Mouse (Mus musculus) limb, embryonic 11.5 days (tissue): ENCODE results near the gene Ddx47. TPM values are rescaled to one million over a fixed set of nuclear protein-coding genes. Genes with fewer than 3 reads are reported as not detected.
A peak's percentile ranks its signal among the peaks of the same experiment; 100 is the strongest.

Experiments used
- ATAC-seq: fragments of 200-750 bp; cut with Nextera tagmentation; 2 replicates; pipeline ENCODE4 v1.8.0; 2017; ENCODE audit warnings: low read depth; ENCODE audit not compliant: insufficient number of reproducible peaks, low FRiP score, low TSS enrichment
- DNase-seq: peaks from one replicate; pipeline ENCODE4 v3.0.0-alpha.2; 2015; ENCODE audit warnings: low spot score
- H3K27ac ChIP-seq: fragments of 300-500 bp; sonication (generic); replicated peaks from 2 replicates; pipeline ENCODE4 v1.5.1; 2014; ENCODE audit warnings: low read depth, mild to moderate bottlenecking, low read length
- H3K27me3 ChIP-seq: fragments of 300-500 bp; sonication (generic); 2 replicates; pipeline ENCODE4 v1.6.1; 2014; ENCODE audit warnings: mild to moderate bottlenecking, low read length, mixed read lengths; ENCODE audit not compliant: control insufficient read depth, insufficient read depth
- H3K36me3 ChIP-seq: fragments of 300-500 bp; sonication (generic); 2 replicates; pipeline ENCODE4 v1.6.1; 2014; ENCODE audit warnings: mild to moderate bottlenecking, low read length, moderate library complexity, mixed read lengths; ENCODE audit not compliant: control insufficient read depth, insufficient read depth
- H3K4me1 ChIP-seq: fragments of 300-500 bp; sonication (generic); 2 replicates; pipeline ENCODE4 v1.6.1; 2014; ENCODE audit warnings: low read length, mixed read lengths; ENCODE audit not compliant: control insufficient read depth, insufficient read depth
- H3K4me2 ChIP-seq: fragments of 300-500 bp; sonication (generic); 2 replicates; pipeline ENCODE4 v1.6.1; 2014; ENCODE audit warnings: low read depth, mild to moderate bottlenecking, moderate library complexity; ENCODE audit not compliant: severe bottlenecking
- H3K4me3 ChIP-seq: fragments of 300-500 bp; sonication (generic); 2 replicates; pipeline ENCODE4 v1.5.1; 2014; ENCODE audit warnings: low read depth, low read length
- H3K9ac ChIP-seq: fragments of 300-500 bp; sonication (generic); 2 replicates; pipeline ENCODE4 v1.6.1; 2014; ENCODE audit warnings: mild to moderate bottlenecking, low read length
- H3K9me3 ChIP-seq: fragments of 300-500 bp; sonication (generic); 2 replicates; pipeline ENCODE4 v1.6.1; 2016; ENCODE audit warnings: low read length; ENCODE audit not compliant: control insufficient read depth
- WGBS: fragments of 180-500 bp; shearing (Covaris S2); extraction: QIAGEN DNeasy Blood & Tissue Kit; methylation state at CpG from one replicate; pipeline ENCODE4 v1.1.7; 2014; 5-methylcytosine and 5-hydroxymethylcytosine counted together
- polyA plus RNA-seq: library from polyadenylated mRNA; unstranded; fragments of >200 nt; fragmentation: Nextera tagmentation; extraction: Ambion mirVana; gene quantifications from 2 replicates; pipeline ENCODE4 v1.2.1, GENCODE M21; 2014

Ddx47 gene
- polyA plus RNA-seq, 1 experiment from 2014 or later: 140 TPM

GRCm38 (mm10) chr6:135021633-135022032 is 10.2 kb downstream of the Ddx47 start:
- peaks cover 28% of the 10 kb centered on the region for H3K36me3 ChIP-seq
- no peak for DNase-seq
- H3K27me3 ChIP-seq: no peaks in the 10 kb centered on the region
- H3K4me3 ChIP-seq: no peak overlapping the region
- H3K4me1 ChIP-seq: no peaks in the 10 kb centered on the region
- no peak overlapping the region for H3K27ac ChIP-seq
- ATAC-seq: no peak
- H3K4me2 ChIP-seq: no peak overlapping the region
- H3K9ac ChIP-seq: no peak overlapping the region
- 90% methylated on average over 3 of the region's 3 CpGs for WGBS
- H3K9me3 ChIP-seq: no peaks in the 10 kb centered on the region

GRCm38 (mm10) chr6:135023379-135023778 is 12.0 kb downstream of the Ddx47 start:
- Histone ChIP-seq H3K9ac (no peak overlapping the region), H3K4me2 (no peak overlapping the region), H3K27ac (no peak overlapping the region), H3K4me1 (no peaks in the 10 kb centered on the region), H3K27me3 (no peaks in the 10 kb centered on the region), H3K36me3 (peaks cover 15% of the 10 kb centered on the region), H3K4me3 (no peak overlapping the region), H3K9me3 (no peaks in the 10 kb centered on the region)
- DNase-seq (no peak), ATAC-seq (no peak)
- 93% methylated on average over 14 of the region's 14 CpGs for WGBS

- Histone ChIP-seq H3K4me3 (no peak overlapping the region), H3K27me3 (no peaks in the 10 kb centered on the region), H3K27ac (no peak overlapping the region), H3K4me1 (no peaks in the 10 kb centered on the region; the same call in 1 of the 2 replicates), H3K36me3 (peaks cover 10% of the 10 kb centered on the region), H3K9ac (no peak overlapping the region), H3K9me3 (no peaks in the 10 kb centered on the region), H3K4me2 (no peak overlapping the region)
- no peak for ATAC-seq
- 81% methylated on average over 1 of the region's 1 CpGs for WGBS
- DNase-seq: no peak
Observed at GRCm38 (mm10) chr6:135024781-135025420, 13.5 kb downstream of the Ddx47 start.

GRCm38 (mm10) chr6:135026232-135026631 is 14.8 kb downstream of the Ddx47 start:
- Histone ChIP-seq H3K4me3 (no peak overlapping the region), H3K4me2 (no peak overlapping the region), H3K4me1 (no peaks in the 10 kb centered on the region; the same call in 1 of the 2 replicates), H3K9ac (no peak overlapping the region), H3K9me3 (no peaks in the 10 kb centered on the region), H3K36me3 (peaks cover 7% of the 10 kb centered on the region), H3K27ac (no peak overlapping the region), H3K27me3 (no peaks in the 10 kb centered on the region)
- ATAC-seq (no peak), DNase-seq (peak; percentile 23)
- WGBS: 4% methylated on average over 3 of the region's 3 CpGs

- Histone ChIP-seq H3K9ac (no peak overlapping the region), H3K36me3 (peaks cover 2% of the 10 kb centered on the region; the same call in 1 of the 2 replicates), H3K4me2 (no peak overlapping the region), H3K27me3 (no peaks in the 10 kb centered on the region), H3K9me3 (no peaks in the 10 kb centered on the region), H3K4me3 (no peak overlapping the region), H3K27ac (no peak overlapping the region), H3K4me1 (no peaks in the 10 kb centered on the region; the same call in 1 of the 2 replicates)
- ATAC-seq (no peak), DNase-seq (no peak)
- WGBS: 83% methylated on average over 2 of the region's 2 CpGs
Observed at GRCm38 (mm10) chr6:135026755-135027154, 15.3 kb downstream of the Ddx47 start.

DNA sequence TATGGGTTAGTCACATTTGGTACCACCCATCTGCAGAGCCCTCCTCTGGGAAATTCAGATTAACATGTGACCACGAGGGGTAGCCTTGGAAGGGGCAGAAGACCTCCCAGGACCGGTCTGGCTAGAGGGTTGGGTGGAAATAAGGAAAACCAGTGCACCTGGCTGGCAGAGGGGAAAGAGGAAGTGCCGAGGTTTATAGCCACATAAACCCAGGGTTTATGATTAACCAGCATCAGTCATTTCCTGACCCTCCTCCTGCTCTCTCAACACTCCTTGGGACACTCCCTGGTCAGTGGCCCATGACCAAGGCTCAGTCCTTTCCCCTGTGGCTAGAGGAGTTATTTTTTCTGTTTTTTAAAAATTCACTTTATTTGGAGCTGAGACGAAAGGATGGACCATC is 17.8 kb downstream of the Ddx47 start:
- Histone ChIP-seq H3K9ac (no peak overlapping the region), H3K9me3 (no peaks in the 10 kb centered on the region), H3K27ac (no peak overlapping the region), H3K27me3 (no peaks in the 10 kb centered on the region), H3K4me1 (no peaks in the 10 kb centered on the region; the same call in 1 of the 2 replicates), H3K4me3 (no peak overlapping the region), H3K36me3 (no peaks in the 10 kb centered on the region), H3K4me2 (no peak overlapping the region)
- ATAC-seq (no peak), DNase-seq (peak; percentile 26)
- 48% methylated on average over 4 of the region's 4 CpGs for WGBS

DNA sequence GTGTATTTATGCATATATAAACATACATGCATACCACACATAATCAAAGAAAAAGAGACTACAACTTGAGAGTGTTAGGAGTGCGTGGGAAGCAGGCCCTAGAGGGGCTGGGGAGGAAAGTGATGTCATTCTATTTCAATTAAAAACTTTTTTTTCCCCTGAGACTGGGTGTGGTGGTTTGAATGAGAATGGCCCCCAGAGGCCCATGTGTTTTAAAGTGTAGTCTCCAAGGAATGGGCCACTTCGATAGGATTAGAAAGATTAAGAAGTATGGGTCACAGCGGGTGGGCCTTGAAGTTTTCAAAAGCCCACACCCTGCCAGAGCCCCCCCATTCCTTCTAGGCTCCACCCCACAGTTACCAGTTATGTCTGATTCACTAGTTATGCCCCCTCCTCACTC is 27.3 kb downstream of the Ddx47 start:
- 64% methylated on average over 3 of the region's 3 CpGs for WGBS
- no peak overlapping the region for H3K4me2 ChIP-seq
- DNase-seq (no peak), ATAC-seq (no peak)
- H3K4me1 ChIP-seq: no peaks in the 10 kb centered on the region
- H3K27ac ChIP-seq: no peak overlapping the region
- H3K4me3 ChIP-seq: no peak overlapping the region
- H3K36me3 ChIP-seq: no peaks in the 10 kb centered on the region
- H3K9me3 ChIP-seq: no peaks in the 10 kb centered on the region
- peaks cover 2% of the 10 kb centered on the region; the same call in 1 of the 2 replicates for H3K27me3 ChIP-seq
- H3K9ac ChIP-seq: no peak overlapping the region

GRCm38 (mm10) chr6:135040275-135040871 is 29.0 kb downstream of the Ddx47 start:
- ATAC-seq (no peak), DNase-seq (peak; percentile 34)
- no peak overlapping the region for H3K27ac ChIP-seq
- peaks cover 2% of the 10 kb centered on the region; the same call in 1 of the 2 replicates for H3K27me3 ChIP-seq
- no peak overlapping the region for H3K9ac ChIP-seq
- WGBS: 2% methylated on average over 21 of the region's 21 CpGs
- no peaks in the 10 kb centered on the region for H3K36me3 ChIP-seq
- H3K4me1 ChIP-seq: no peaks in the 10 kb centered on the region
- H3K9me3 ChIP-seq: no peaks in the 10 kb centered on the region
- H3K4me2 ChIP-seq: peak overlapping the region; percentile 7
- no peak overlapping the region; the same call in 1 of the 2 replicates for H3K4me3 ChIP-seq
